Mouse (Mus musculus): ENCODE data around the gene Trim66. TPM values are rescaled to one million over a fixed set of nuclear protein-coding genes. Genes with fewer than 3 reads are reported as not detected.

The Trim66 gene
- total RNA-seq, 2 experiments from 2014 or later, result 0.07 to 0.09 TPM

GRCm38 (mm10) chr7:109522084-109522483 lies 14.2 kb upstream of the Trim66 start:
- no peak for DNase-seq (ENCODE audit: low spot score)

GRCm38 (mm10) chr7:109519936-109520335 lies 12.0 kb upstream of the Trim66 start:
- DNase-seq (ENCODE audit: low spot score), result no peak

- peak; percentile 99 for DNase-seq (ENCODE audit: low spot score)
These were observed 11.1 kb upstream of the Trim66 start, which contains the start of gene Rpl27a for GRCm38 (mm10) chr7:109518838-109519696. Rpl27a (plus strand) TSS chr7:109519147.

GRCm38 (mm10) chr7:109518036-109518681 lies 10.2 kb upstream of the Trim66 start:
- DNase-seq (ENCODE audit: low spot score), result peak; percentile 25

- no peak for DNase-seq (ENCODE audit: low spot score)
These were observed 8.6 kb upstream of the Trim66 start for GRCm38 (mm10) chr7:109516500-109516899.

- no peak for DNase-seq (ENCODE audit: low spot score)
These were observed 3.9 kb upstream of the Trim66 start for GRCm38 (mm10) chr7:109511838-109512237.

- no peak for DNase-seq (ENCODE audit: low spot score)
These were observed 2.9 kb upstream of the Trim66 start for GRCm38 (mm10) chr7:109510799-109511198.

GRCm38 (mm10) chr7:109507572-109507971 lies 362 bp downstream of the Trim66 start:
- no peak for DNase-seq (ENCODE audit: low spot score)

- no peak for DNase-seq (ENCODE audit: low spot score)
These were observed 815 bp downstream of the Trim66 start for GRCm38 (mm10) chr7:109507119-109507518.

GRCm38 (mm10) chr7:109497507-109497906 lies 10.4 kb downstream of the Trim66 start:
- DNase-seq (ENCODE audit: low spot score), result no peak

- peak; percentile 25 for DNase-seq (ENCODE audit: low spot score)
These were observed 14.3 kb downstream of the Trim66 start for GRCm38 (mm10) chr7:109493319-109494316.

GRCm38 (mm10) chr7:109492616-109493318 lies 15.2 kb downstream of the Trim66 start:
- no peak for DNase-seq (ENCODE audit: low spot score)

- no peak for DNase-seq (ENCODE audit: low spot score)
These were observed 23.7 kb downstream of the Trim66 start for GRCm38 (mm10) chr7:109484221-109484620.

- peak; percentile 9 for DNase-seq (ENCODE audit: low spot score)
These were observed 27.2 kb downstream of the Trim66 start for GRCm38 (mm10) chr7:109480765-109481197.

- no peak for DNase-seq (ENCODE audit: low spot score)
These were observed 30.0 kb downstream of the Trim66 start for GRCm38 (mm10) chr7:109477926-109478325.

- no peak for DNase-seq (ENCODE audit: low spot score)
These were observed 37.2 kb downstream of the Trim66 start for GRCm38 (mm10) chr7:109470700-109471099.

- peak; percentile 8 for DNase-seq (ENCODE audit: low spot score)
These were observed 39.7 kb downstream of the Trim66 start for GRCm38 (mm10) chr7:109468262-109468701.

GRCm38 (mm10) chr7:109467591-109467990 lies 40.3 kb downstream of the Trim66 start:
- DNase-seq (ENCODE audit: low spot score), result no peak

- no peak for DNase-seq (ENCODE audit: low spot score)
These were observed 47.2 kb downstream of the Trim66 start for GRCm38 (mm10) chr7:109460698-109461097.

- no peak for DNase-seq (ENCODE audit: low spot score)
These were observed 51.4 kb downstream of the Trim66 start for GRCm38 (mm10) chr7:109456563-109456962.

GRCm38 (mm10) chr7:109455748-109456147 lies 52.2 kb downstream of the Trim66 start:
- no peak for DNase-seq (ENCODE audit: low spot score)

Data from gastrocnemius, adult 18-20 months (tissue).